Mouse (Mus musculus) forelimb bud, embryonic 11.5 days (tissue): Measurements from ENCODE around the gene Alox5ap.

Experiments used
- DNase-seq: peaks from one replicate; pipeline ENCODE4 v3.0.0-alpha.2; 2012; ENCODE audit warnings: low read depth, low spot score

Gene Alox5ap

GRCm38 (mm10) chr5:149314514-149315081, 50.0 kb downstream of the Alox5ap start:
- DNase-seq, result no peak

GRCm38 (mm10) chr5:149316926-149317325, 52.4 kb downstream of the Alox5ap start:
- no peak for DNase-seq

GRCm38 (mm10) chr5:149319874-149320323, 55.3 kb downstream of the Alox5ap start:
- DNase-seq, result peak; percentile 53

GRCm38 (mm10) chr5:149320534-149321482, 56.2 kb downstream of the Alox5ap start:
- DNase-seq, result peak; percentile 99

- DNase-seq, result peak; percentile 65
Measured at GRCm38 (mm10) chr5:149321909-149322841, 57.6 kb downstream of the Alox5ap start.

GRCm38 (mm10) chr5:149322938-149323553, 58.5 kb downstream of the Alox5ap start:
- DNase-seq, result no peak

GRCm38 (mm10) chr5:149324739-149325138, 60.2 kb downstream of the Alox5ap start:
- no peak for DNase-seq

- DNase-seq, result no peak
Measured at GRCm38 (mm10) chr5:149329098-149329887, 64.7 kb downstream of the Alox5ap start.

GRCm38 (mm10) chr5:149330601-149331000, 66.0 kb downstream of the Alox5ap start:
- no peak for DNase-seq

GRCm38 (mm10) chr5:149331407-149332143, 67.0 kb downstream of the Alox5ap start:
- DNase-seq, result peak; percentile 59

GRCm38 (mm10) chr5:149332787-149333186, 68.2 kb downstream of the Alox5ap start:
- no peak for DNase-seq

GRCm38 (mm10) chr5:149333941-149334698, 69.6 kb downstream of the Alox5ap start:
- no peak for DNase-seq

GRCm38 (mm10) chr5:149335009-149335408, 70.4 kb downstream of the Alox5ap start:
- DNase-seq, result no peak

GRCm38 (mm10) chr5:149335563-149336238, 71.1 kb downstream of the Alox5ap start:
- DNase-seq, result peak; percentile 87

- DNase-seq, result no peak
Measured at GRCm38 (mm10) chr5:149337148-149337547, 72.6 kb downstream of the Alox5ap start.
